Mouse (Mus musculus) layer of hippocampus, adult 18-20 months (tissue): ENCODE measurements around the gene Ccdc88c. TPM values are rescaled to one million over a fixed set of nuclear protein-coding genes. Genes with fewer than 3 reads are reported as not detected.

Experiments
- DNase-seq, 2 experiments: peaks; one replicate each; pipeline ENCODE4 v3.0.0; 2022; ENCODE audit warnings: low spot score in 2 of 2
- total RNA-seq, 2 experiments: library from RNA; stranded (reverse); gene quantifications; 2 replicates each; pipeline ENCODE4 v1.2.3; 2021

The Ccdc88c gene
- total RNA-seq, 2 experiments from 2014 or later = 27.0 to 30.6 TPM

- DNase-seq = no peak
Observed at GRCm38 (mm10) chr12:100997830-100998563, 30.9 kb downstream of the Ccdc88c start.

- peak in 1 of 2 experiments; percentile 56 for DNase-seq
Observed at GRCm38 (mm10) chr12:100996378-100996898, 32.4 kb downstream of the Ccdc88c start.

DNA sequence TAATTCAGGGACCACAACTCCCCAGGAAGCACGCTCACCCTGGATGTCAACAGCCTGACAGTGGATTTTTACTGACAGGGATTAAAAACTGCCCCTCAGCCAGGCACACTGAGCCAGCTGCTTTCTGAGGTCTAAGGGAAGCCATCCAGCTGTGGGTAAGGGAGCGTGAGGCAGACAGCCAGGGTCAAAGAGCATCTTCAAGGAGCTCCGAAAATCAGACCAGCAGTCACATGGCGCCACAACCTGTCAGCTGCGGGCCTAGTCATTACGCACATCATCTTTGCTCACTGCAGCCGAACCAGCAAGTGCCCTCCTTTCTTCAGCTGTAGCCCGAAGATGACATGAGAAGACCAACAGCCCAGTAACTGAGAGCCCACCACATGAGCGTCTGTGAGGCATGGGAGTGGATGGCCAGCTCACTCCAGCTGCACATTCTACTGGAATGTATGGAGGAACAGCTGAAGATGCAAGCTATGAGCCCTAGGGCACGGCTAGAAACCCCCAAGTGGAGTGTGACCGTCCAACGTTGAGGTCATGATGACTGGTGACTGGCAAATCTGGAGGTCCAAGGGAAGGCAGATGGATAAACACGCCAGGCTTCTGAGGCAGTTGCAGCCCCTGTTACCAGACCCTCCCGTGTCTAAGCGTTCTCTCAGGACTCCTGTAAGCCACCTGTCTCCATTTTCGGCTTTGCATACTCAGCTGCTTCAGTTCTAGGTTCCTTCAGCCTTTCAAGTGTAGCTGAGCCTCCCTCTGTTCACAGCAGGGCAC lies 33.1 kb downstream of the Ccdc88c start:
- no peak for DNase-seq

DNA sequence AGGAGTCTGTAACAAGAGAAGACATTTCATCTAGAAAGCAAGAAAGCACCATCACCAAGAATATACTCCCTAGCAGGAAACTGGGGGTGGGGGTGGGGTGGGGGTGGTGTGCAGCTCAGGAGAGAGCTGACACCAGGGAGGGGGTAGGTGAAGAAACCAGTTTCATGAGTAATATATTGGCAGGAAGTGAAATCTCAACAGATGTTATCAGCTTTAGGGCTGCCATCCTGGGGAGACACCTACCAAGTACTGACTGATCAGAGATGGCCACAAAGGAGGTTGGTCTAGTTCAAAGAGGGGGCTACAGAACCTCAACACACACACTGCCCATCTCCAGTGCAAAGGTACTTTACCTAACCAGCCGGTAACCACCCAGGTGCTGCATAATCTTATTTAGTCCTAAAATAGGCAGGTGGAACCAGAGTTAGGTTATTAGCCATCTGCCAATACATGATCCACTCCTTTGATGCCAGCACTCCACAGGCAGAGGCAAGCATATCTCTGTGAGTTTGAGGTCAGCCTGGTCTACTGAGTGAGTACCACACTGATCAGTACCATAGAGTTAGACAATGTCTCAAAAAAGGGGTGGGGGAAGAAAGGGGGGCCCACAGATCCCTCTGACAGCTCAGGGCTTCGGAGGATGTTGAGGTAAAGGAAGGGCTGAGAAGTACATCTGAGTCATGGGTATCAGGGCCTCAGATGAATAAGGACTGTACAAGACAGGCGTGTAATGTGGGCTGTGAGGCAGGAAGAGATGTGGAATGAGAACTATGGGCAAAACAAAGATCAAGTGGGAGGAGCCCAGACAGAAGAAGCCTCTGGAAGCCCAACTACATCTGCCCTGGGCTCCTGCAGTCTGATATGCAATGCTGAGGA lies 34.5 kb downstream of the Ccdc88c start:
- no peak for DNase-seq

DNA sequence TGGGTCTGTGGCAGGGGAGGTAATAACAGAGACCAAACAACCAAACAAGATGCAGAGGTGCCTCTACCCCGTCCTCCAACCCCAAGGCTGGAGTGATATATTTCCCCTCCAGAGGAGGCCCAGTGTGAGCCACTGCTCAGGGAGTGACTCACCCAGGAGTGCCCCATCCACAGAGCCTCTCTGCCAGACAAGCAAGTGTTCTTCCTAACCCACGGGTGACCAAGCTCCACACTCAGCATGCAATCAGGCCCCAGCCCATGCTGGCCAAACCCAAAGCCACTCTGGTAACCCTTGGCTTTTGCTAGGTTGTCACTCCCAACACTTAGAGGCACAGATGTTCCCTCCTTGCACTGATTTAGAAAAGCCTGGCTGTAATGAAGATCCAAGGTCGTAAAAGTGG lies 35.7 kb downstream of the Ccdc88c start:
- DNase-seq = no peak

DNA sequence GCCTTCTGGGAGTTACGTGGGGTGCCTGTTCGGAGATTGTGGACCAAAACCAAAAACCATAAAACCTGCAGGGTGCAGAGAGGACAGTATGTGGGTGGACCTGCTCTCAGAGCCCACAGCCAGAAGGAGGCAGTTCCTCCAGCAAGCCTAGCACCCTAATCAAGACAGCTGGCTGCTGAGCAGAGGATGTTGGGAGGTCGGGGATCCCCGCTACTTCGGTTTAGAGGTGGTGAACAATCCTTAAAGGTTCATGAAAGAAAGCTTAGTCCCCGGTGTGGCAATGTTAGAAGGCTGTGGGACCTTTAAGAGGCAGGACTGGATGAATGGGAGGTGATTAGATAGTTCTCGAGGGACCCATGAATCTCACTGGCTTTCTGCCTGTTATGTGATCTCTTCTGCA lies 36.4 kb downstream of the Ccdc88c start:
- no peak for DNase-seq

DNA sequence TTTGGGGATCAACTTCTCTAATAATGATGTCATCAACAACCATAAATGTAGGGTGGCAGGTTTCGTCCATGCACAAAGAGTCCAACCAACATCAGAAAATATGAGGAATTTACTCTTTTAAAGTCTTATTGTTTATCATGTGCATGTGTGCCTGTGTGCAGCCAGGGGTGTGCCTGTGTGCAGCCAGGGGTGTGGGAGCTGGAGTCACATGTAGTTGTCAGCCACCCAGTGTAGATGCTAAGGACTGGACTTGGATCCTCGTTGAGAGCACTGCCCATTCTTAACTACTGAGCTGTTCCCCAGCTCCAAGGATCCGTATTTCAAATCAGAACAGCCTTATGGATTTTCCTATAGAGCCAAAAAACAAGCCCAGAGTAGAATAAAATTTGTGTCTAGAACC lies 37.7 kb downstream of the Ccdc88c start:
- DNase-seq = no peak

GRCm38 (mm10) chr12:100990291-100990690 lies 38.6 kb downstream of the Ccdc88c start:
- no peak for DNase-seq

GRCm38 (mm10) chr12:100989780-100990288 lies 39.0 kb downstream of the Ccdc88c start:
- DNase-seq = no peak

DNA sequence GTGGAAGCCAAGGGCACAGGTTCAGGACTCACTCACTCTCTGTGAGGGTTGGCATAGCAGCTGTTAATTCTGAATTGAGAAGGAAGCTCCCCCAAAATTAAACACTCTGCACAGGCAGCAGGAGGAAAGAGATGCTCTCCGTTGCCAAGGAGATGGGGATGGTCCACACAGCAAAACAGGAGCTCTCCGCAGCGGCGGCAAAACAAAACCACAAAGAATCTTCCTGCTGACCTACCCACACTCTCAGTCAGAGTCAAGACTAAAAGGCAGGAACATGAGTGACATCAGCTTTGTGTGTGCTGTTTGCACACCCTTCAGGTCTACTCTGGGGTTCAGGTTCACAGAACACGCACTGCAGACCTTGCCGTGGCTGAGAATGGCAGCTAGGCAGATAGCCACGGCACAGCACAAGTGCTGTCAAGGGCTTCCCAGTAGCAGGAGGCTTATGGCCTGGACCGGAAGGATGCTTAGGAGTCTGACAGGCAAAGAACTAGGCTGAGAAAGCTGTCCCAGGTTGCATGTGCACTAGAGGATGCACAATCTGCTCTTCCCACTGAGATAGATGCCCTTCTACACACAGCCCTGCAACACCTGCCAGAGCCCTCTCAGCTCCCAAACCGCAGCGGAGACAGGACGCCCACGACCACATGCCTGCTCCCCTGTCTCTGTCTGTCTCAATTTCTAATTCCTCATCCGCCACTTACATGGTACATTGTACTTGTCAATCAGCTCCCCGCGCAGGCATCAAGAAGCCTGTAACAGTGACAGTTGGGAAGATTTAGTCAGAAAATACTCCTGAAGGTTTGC lies 40.3 kb downstream of the Ccdc88c start:
- peak; percentile 83 to 90 for DNase-seq

DNA sequence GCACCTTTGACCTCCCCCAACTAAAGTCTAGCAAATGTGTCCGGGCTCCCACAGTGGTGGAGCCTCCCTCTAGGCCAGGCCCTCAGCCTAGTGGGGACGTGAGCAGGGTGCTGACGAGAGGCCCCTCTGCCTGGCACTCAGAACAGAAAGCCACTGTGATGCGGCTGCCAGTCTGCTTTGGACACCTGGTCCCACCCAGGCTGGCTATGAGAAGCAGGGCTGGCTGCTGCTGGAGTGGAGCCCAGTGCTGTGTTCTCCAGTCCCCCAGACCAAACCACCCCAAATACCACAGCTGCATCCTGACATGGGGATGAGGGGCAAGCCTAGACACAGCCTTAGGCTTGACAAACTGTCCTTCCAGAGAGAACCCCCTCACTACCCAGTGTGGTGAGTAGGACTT lies 42.4 kb downstream of the Ccdc88c start:
- peak in 1 of 2 experiments; percentile 54 for DNase-seq

DNA sequence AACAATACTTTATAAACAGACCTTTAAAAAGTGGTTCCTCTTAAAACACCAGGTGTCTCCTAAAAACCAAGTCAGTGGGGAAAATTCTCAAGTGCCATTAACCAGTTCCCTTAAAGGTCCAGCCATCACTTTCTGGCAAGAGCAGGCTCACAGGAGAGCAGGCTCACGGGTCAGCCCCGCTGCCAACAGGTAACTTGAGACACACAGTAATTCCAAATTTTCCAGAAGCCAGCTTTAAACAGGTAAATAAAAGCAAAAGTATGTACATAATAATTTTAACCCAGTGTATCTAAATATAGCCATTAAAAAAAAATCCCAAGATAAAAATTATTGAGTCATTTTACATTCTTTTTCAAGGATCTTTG lies 43.1 kb downstream of the Ccdc88c start:
- DNase-seq = no peak

DNA sequence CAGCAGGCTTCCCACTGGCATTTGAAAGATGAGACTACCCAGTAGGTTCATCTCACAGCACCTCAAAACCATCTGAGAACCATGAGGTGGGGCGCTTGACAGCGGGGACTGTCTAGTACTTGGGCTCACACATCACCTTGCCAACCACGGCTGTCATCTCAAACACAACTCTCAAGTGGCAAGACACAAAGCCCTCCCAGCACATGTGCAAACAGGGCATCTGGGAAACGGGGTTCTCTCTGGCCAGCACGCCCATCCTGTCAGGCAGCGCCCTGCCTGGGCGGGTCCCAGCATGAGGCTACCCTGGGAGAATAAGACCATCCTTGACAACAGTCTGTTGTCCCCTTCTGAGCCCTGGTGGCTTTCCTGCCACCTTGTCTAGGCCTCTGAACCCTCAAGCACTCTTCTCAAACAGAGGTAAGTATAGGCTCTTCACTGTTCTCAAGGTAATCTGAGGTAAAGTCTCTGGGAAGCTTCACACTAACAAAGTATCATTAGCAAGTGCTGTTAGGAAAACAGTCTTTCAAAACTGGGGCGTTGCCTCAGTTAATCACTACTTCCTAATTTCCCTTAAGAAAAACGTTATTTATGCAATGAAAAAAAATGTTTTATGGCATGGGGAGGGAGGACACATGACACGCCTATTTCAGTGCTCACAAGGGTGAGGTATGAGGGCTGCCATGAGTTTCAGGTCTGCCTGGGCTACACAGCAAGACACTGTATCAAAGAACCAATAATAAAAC lies 43.6 kb downstream of the Ccdc88c start:
- no peak for DNase-seq

DNA sequence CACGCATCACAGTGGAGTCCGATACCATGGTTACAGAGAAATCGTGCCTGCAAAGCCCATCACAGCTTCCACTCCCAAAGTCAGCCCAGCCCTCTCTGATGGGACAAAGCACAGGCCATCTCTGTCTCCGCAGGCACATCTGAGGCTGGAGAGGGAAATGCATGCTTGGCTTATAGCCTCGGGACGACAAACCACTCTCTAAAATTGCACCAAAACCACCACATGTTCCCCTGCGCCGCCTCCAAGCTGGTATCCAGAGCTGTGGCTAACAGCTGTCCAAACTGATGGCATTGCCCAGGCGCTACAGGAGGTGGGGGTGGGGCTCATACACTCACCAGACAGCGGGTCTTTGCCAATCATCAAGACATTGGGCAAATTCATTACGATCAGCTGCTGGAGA lies 45.3 kb downstream of the Ccdc88c start:
- DNase-seq = no peak

DNA sequence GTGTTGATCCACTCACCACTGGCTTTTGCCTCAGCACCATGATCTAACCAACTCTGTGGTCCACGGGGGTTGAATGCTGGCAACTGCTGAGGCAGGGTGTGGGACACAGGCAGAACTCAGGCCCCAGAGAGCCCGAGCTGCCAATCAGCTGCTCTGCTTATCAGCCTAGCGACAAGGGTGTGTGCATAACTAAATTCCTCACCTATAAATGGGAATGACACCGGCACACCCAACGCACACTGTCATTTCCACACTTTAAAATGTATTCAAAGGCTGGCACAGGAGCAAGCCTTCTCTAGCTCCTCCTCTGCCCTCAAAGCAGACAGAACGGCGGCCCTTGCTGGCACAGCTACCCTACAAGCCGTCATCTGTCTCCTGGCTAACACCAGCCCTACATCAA lies 46.6 kb downstream of the Ccdc88c start:
- no peak for DNase-seq

GRCm38 (mm10) chr12:100980551-100981008 lies 48.3 kb downstream of the Ccdc88c start:
- DNase-seq = no peak

GRCm38 (mm10) chr12:100979616-100980015 lies 49.2 kb downstream of the Ccdc88c start:
- DNase-seq = no peak

DNA sequence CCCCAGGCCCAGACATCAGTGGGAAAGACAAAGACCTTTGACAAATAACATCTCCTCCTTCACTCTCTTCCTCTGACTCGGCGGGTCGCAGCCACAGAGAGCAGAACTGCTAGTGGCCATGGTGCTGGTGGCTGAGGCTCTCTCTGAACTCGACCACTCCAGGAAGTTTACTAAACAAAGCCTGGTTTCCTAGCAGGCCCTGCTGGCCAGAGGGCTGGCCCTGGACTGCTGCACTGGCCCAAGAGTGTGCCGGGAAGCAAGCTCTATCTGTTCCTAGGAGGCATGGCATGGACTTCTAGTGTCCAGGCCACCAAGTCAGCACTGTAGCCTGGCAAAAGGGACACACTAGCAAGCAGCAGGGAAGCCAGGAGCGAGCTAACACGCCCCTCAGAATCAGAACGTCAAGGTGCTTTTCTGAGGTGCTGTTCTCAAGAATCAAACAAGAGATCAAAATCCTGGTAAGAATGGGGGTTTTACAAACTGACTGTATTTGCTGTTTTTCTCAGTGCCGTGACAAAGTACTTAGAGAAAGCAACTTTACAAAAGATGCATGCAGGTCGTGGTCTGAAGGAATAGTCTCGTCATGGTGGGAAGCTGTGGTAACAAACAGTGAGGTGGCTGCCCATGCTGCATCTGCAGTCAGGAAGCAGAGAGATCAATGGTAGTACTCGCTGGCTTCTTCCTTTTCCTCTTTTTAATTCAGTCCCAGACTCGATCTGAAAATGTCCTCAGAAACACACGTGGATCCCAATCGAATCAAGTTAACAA lies 50.7 kb downstream of the Ccdc88c start:
- DNase-seq = no peak

DNA sequence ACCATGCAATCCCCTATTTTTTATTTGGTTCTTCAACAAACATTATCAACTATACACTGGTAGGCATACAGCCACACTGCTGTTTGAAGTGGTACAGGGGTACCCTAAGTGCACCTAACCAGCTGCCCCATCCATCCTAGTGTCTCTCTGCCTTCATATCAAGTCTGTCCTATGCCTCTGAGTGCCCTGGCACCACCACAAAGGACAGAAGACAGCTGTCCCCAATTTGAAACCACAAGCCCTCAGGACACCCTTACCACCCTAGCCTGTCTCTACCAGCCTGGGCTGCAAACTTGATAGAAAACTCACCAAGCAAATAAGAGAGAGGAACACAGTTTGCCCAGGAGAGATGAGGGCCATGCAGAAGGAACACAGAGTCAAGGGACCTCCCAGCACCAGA lies 51.3 kb downstream of the Ccdc88c start:
- no peak for DNase-seq
